Mouse (Mus musculus) thymus, postnatal 14 days (tissue): Measurements from ENCODE around the gene Brat1.

Experiments used
- DNase-seq: peaks from one replicate; pipeline ENCODE4 v3.0.0; 2021

Brat1 gene

GRCm38 (mm10) chr5:140749062-140749875, 44.5 kb downstream of the Brat1 start:
- peak; percentile 73 for DNase-seq

- peak; percentile 51 for DNase-seq
These were observed 46.1 kb downstream of the Brat1 start for GRCm38 (mm10) chr5:140750925-140751324.

- DNase-seq = no peak
These were observed 47.2 kb downstream of the Brat1 start for GRCm38 (mm10) chr5:140752041-140752440.

GRCm38 (mm10) chr5:140752639-140753038, 47.8 kb downstream of the Brat1 start:
- DNase-seq = no peak

GRCm38 (mm10) chr5:140753223-140753622, 48.4 kb downstream of the Brat1 start:
- no peak for DNase-seq

GRCm38 (mm10) chr5:140758864-140759263, 54.1 kb downstream of the Brat1 start:
- no peak for DNase-seq

- no peak for DNase-seq
These were observed 57.7 kb downstream of the Brat1 start for GRCm38 (mm10) chr5:140762540-140762939.

GRCm38 (mm10) chr5:140764921-140765613, 60.3 kb downstream of the Brat1 start:
- no peak for DNase-seq

GRCm38 (mm10) chr5:140766566-140766965, 61.8 kb downstream of the Brat1 start:
- no peak for DNase-seq

- no peak for DNase-seq
These were observed 62.9 kb downstream of the Brat1 start for GRCm38 (mm10) chr5:140767704-140768141.

GRCm38 (mm10) chr5:140768333-140768732, 63.5 kb downstream of the Brat1 start:
- DNase-seq = no peak
